Mouse (Mus musculus) limb, embryonic 11.5 days (tissue): ENCODE measurements at regions not wholly inside any gene's neighbourhood (a gene's known extent, or its start where the extent isn't known, plus 50 kb on each side); places are given as distances from the start of the nearest gene placed in this dataset.

ENCODE experiments used
- ATAC-seq: fragments of 200-750 bp; cut with Nextera tagmentation; 2 replicates; pipeline ENCODE4 v1.8.0; 2017; ENCODE audit warnings: low read depth; ENCODE audit not compliant: insufficient number of reproducible peaks, low FRiP score, low TSS enrichment
- DNase-seq: peaks from one replicate; pipeline ENCODE4 v3.0.0-alpha.2; 2015; ENCODE audit warnings: low spot score
- H3K27ac ChIP-seq: fragments of 300-500 bp; sonication (generic); replicated peaks from 2 replicates; pipeline ENCODE4 v1.5.1; 2014; ENCODE audit warnings: low read depth, mild to moderate bottlenecking, low read length
- H3K27me3 ChIP-seq: fragments of 300-500 bp; sonication (generic); 2 replicates; pipeline ENCODE4 v1.6.1; 2014; ENCODE audit warnings: mild to moderate bottlenecking, low read length, mixed read lengths; ENCODE audit not compliant: control insufficient read depth, insufficient read depth
- H3K36me3 ChIP-seq: fragments of 300-500 bp; sonication (generic); 2 replicates; pipeline ENCODE4 v1.6.1; 2014; ENCODE audit warnings: mild to moderate bottlenecking, low read length, moderate library complexity, mixed read lengths; ENCODE audit not compliant: control insufficient read depth, insufficient read depth
- H3K4me1 ChIP-seq: fragments of 300-500 bp; sonication (generic); 2 replicates; pipeline ENCODE4 v1.6.1; 2014; ENCODE audit warnings: low read length, mixed read lengths; ENCODE audit not compliant: control insufficient read depth, insufficient read depth
- H3K4me2 ChIP-seq: fragments of 300-500 bp; sonication (generic); 2 replicates; pipeline ENCODE4 v1.6.1; 2014; ENCODE audit warnings: low read depth, mild to moderate bottlenecking, moderate library complexity; ENCODE audit not compliant: severe bottlenecking
- H3K4me3 ChIP-seq: fragments of 300-500 bp; sonication (generic); 2 replicates; pipeline ENCODE4 v1.5.1; 2014; ENCODE audit warnings: low read depth, low read length
- H3K9ac ChIP-seq: fragments of 300-500 bp; sonication (generic); 2 replicates; pipeline ENCODE4 v1.6.1; 2014; ENCODE audit warnings: mild to moderate bottlenecking, low read length
- H3K9me3 ChIP-seq: fragments of 300-500 bp; sonication (generic); 2 replicates; pipeline ENCODE4 v1.6.1; 2016; ENCODE audit warnings: low read length; ENCODE audit not compliant: control insufficient read depth
- WGBS: fragments of 180-500 bp; shearing (Covaris S2); extraction: QIAGEN DNeasy Blood & Tissue Kit; methylation state at CpG from one replicate; pipeline ENCODE4 v1.1.7; 2014; 5-methylcytosine and 5-hydroxymethylcytosine counted together

DNA sequence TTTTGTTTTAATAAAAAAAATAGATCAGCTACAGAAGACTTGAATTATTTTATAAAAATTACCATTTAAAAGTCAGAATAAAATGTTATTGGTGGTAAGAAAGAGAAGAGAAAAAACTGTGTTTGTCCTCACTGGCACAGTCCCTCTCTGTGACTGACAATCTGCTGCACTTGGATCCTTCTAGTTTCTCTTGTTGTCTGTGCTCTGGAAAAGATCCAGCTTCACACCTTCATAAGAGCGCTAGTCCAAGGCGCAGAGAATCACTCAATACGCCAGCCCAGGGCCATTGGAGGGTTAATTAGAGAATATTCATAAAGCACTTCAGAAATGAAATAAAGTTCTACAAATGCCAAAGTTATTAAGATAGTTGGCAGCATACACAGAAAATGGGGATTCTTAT, 153.8 kb downstream of the Lmbrd1 start:
- Histone ChIP-seq H3K9me3 (no peaks in the 10 kb centered on the region), H3K4me2 (no peak overlapping the region), H3K36me3 (no peaks in the 10 kb centered on the region), H3K4me1 (no peaks in the 10 kb centered on the region), H3K27me3 (no peaks in the 10 kb centered on the region), H3K4me3 (no peak overlapping the region), H3K9ac (no peak overlapping the region), H3K27ac (no peak overlapping the region)
- 93% methylated on average over 3 of the region's 3 CpGs for WGBS
- ATAC-seq (no peak), DNase-seq (no peak)

DNA sequence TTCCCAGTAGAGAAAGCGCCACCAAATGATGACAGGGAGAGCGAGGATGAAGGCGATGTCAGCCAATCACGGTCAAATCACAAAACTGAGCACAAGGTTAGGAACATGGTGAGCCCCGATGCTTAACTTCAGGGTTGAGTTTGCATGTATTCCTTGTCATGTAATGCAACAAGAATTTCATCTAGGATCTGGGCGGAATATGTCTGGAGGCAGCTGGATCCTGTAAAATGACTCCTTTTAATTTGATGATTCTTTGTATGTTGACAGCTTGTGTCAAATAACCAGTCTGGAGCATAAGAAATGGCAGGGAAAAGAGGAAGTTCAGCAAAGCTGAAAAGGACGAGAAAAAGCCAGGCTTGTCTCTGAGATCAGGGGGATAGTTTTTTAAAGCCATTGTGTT, 188.4 kb downstream of the Lmbrd1 start:
- Histone ChIP-seq H3K9ac (no peak overlapping the region), H3K27me3 (no peaks in the 10 kb centered on the region), H3K9me3 (no peaks in the 10 kb centered on the region), H3K4me3 (no peak overlapping the region), H3K4me2 (no peak overlapping the region), H3K27ac (no peak overlapping the region), H3K36me3 (no peaks in the 10 kb centered on the region), H3K4me1 (no peaks in the 10 kb centered on the region)
- DNase-seq (no peak), ATAC-seq (no peak)
- 80% methylated on average over 7 of the region's 7 CpGs for WGBS

GRCm38 (mm10) chr1:24869772-24870171, 191.3 kb downstream of the Lmbrd1 start:
- 86% methylated on average over 12 of the region's 12 CpGs for WGBS
- ATAC-seq, result no peak
- H3K36me3 ChIP-seq, result no peaks in the 10 kb centered on the region
- H3K4me3 ChIP-seq, result no peak overlapping the region
- no peak overlapping the region for H3K4me2 ChIP-seq
- no peaks in the 10 kb centered on the region for H3K4me1 ChIP-seq
- no peak overlapping the region for H3K9ac ChIP-seq
- H3K9me3 ChIP-seq, result no peaks in the 10 kb centered on the region
- no peak overlapping the region for H3K27ac ChIP-seq
- no peak for DNase-seq
- no peaks in the 10 kb centered on the region for H3K27me3 ChIP-seq

DNA sequence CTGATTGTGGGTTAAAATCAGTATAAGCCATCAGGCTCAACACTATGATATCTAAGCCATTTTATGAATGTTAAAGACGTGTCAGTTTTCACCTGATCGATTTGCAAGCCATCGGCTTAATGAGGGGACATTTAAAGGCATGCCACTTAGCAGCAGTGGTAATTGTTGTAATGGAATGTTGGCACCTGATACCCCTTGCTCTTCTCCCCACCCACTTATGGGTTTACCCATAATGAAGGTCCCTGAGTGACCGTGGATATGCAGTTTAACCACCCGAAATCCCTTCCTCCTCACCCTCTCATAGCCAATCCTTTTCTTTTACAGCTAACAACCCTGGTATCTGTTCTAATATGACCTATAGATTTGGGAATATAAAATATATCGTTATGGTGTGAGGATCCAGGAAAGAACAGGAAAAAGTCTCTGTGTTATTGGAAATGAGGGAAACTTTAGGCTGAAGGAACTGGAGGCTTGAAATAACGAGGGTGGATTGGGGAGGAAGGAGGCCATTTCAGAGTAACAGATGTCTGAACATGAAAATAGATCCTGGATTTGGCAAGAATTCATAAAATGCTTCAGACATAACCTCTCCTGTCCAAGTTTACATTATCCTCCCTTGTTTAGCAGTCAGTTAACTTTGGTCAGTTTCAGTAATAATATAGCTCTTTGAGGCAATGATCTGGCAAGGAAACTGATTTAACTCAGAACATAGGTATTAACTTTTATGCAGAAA, 192.4 kb downstream of the Lmbrd1 start:
- 73% methylated on average over 7 of the region's 7 CpGs for WGBS
- Histone ChIP-seq H3K4me3 (no peak overlapping the region), H3K4me2 (no peak overlapping the region), H3K36me3 (no peaks in the 10 kb centered on the region), H3K27ac (no peak overlapping the region), H3K9me3 (no peaks in the 10 kb centered on the region), H3K9ac (no peak overlapping the region), H3K4me1 (no peaks in the 10 kb centered on the region), H3K27me3 (no peaks in the 10 kb centered on the region)
- no peak for ATAC-seq
- DNase-seq, result no peak

DNA sequence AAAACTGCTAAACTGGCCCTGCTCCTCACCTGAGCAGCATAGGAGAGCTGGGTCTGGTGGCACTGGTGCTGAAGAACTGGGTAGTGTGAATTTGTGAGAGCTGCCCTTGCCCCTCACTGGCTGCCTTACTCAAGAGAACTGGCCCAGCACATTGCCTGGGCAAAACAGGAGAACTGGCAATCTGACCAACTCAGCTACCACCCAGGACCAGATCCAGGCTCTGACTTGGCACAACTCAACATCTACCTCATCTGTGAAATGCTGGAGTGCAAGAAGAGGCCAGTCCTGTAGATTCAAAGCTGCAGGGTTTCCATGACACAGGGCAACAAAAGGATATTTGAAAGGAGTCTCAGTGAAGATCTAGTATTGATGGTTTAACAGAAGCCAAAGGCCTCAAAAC, 198.6 kb downstream of the Lmbrd1 start:
- H3K4me3 ChIP-seq, result no peak overlapping the region
- no peak overlapping the region for H3K9ac ChIP-seq
- H3K27ac ChIP-seq, result no peak overlapping the region
- ATAC-seq (no peak), DNase-seq (no peak)
- H3K36me3 ChIP-seq, result no peaks in the 10 kb centered on the region
- H3K9me3 ChIP-seq, result no peaks in the 10 kb centered on the region
- no peak overlapping the region for H3K4me2 ChIP-seq
- no peaks in the 10 kb centered on the region for H3K27me3 ChIP-seq
- no peaks in the 10 kb centered on the region for H3K4me1 ChIP-seq

DNA sequence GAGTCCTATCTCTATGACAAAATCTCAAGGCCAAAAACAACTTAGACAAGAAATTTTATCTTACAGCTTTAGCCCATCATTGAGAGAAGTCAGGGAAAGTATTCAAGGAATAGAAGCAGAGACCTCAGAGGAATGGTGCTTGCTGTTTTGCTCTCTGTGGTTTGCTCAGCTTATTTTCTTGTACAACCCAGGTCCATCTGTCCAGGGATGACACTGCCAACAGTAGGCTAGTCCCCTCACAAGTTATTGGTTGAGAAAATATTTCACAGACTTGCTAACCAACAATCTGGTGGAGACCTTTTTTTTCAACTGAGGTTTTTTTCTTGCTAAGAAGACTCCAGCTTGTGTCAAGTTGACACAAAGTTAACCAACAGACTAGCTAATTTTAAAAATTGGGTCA, 205.2 kb downstream of the Lmbrd1 start:
- Histone ChIP-seq H3K9me3 (no peaks in the 10 kb centered on the region), H3K27me3 (no peaks in the 10 kb centered on the region), H3K4me2 (no peak overlapping the region), H3K27ac (no peak overlapping the region), H3K9ac (no peak overlapping the region), H3K36me3 (no peaks in the 10 kb centered on the region), H3K4me3 (no peak overlapping the region), H3K4me1 (no peaks in the 10 kb centered on the region)
- ATAC-seq (no peak), DNase-seq (no peak)

DNA sequence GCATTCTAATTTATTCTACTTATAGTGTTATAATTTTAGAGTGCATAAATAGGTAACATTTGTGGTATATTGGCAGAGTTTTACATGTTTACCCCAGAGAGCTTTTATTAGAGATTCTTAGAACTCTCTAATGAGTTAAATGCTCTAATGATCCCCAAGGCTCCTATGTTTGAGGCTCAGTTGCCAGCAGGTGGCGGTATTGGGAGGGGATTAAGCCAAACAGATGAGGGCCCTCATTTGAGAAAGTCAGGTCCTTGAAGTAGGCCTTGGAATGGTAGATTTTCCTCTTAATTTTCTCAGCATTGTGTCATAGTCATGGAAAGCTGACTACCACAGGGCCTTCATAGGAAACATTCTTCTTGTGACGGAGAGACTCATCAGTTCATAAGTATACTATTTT, 222.8 kb downstream of the Lmbrd1 start:
- no peaks in the 10 kb centered on the region for H3K4me1 ChIP-seq
- no peak overlapping the region for H3K4me2 ChIP-seq
- H3K4me3 ChIP-seq, result no peak overlapping the region
- 39% methylated on average over 2 of the region's 2 CpGs for WGBS
- DNase-seq, result peak; percentile 68
- no peaks in the 10 kb centered on the region for H3K27me3 ChIP-seq
- H3K9ac ChIP-seq, result no peak overlapping the region
- no peaks in the 10 kb centered on the region for H3K36me3 ChIP-seq
- H3K27ac ChIP-seq, result no peak overlapping the region
- no peaks in the 10 kb centered on the region for H3K9me3 ChIP-seq
- no peak for ATAC-seq

- no peak for DNase-seq
- H3K4me3 ChIP-seq, result no peak overlapping the region
- no peaks in the 10 kb centered on the region for H3K27me3 ChIP-seq
- H3K4me1 ChIP-seq, result no peaks in the 10 kb centered on the region
- no peak overlapping the region for H3K27ac ChIP-seq
- no peak for ATAC-seq
- 51% methylated on average over 3 of the region's 3 CpGs for WGBS
- H3K9me3 ChIP-seq, result no peaks in the 10 kb centered on the region
- no peaks in the 10 kb centered on the region for H3K36me3 ChIP-seq
- no peak overlapping the region for H3K9ac ChIP-seq
- H3K4me2 ChIP-seq, result no peak overlapping the region
These were observed 260.2 kb downstream of the Lmbrd1 start for GRCm38 (mm10) chr1:24938303-24939263.
